ENCODE assay signal across 21 mouse cellular contexts in genomic region chr2:24899292-24899691, GRCm38 (mm10). TPM values are rescaled to one million over a fixed set of nuclear protein-coding genes. Genes with fewer than 3 reads are reported as not detected.
DNase-seq lines count a peak whose midpoint lies in the region; ATAC-seq and TF ChIP-seq lines count a peak whose summit lies in the region.
"Had no signal": no experiment of that assay in that cellular context is flagged by ENCODE, and none has a peak within 500 bp of the region (broad histone marks: within the 10 kb centered on the region; RNA-seq: fewer than 3 reads in every experiment).

No protein-coding gene starts in this region.

- POLR2A ChIA-PET in Patski (lab: Charles Lee) = no interaction called here

- CTCF ChIA-PET in Patski (lab: Charles Lee) = interaction anchor here (1.0 to 1.8 kb wide), 2 partner anchors 18 to 26 kb away, joined by 4 to 7 read pairs; no protein-coding TSS in a partner anchor

- in situ Hi-C loops in Patski (cut with MboI; ENCODE audit: low pct_unique_long_range_greater_than_20kb) = no loop called here

- TF ChIP-seq CTCF in Patski (IDR thresholded peaks at IDR 0.05) = no peak

- no peaks in the 10 kb centered on the region for H3K27me3 ChIP-seq in Patski
- H3K27me3 ChIP-seq: embryonic facial prominence, embryonic 13.5 days; embryonic facial prominence, embryonic 15.5 days; forebrain, embryonic 13.5 days; forebrain, embryonic 15.5 days had no signal

- DNase-seq in heart, adult 11 months = peak; percentile 53
- DNase-seq in heart, postnatal 14 days = no peak
- DNase-seq in 3T3-L1 (ENCODE audit: low read depth, low spot score) = peak; percentile 51
- DNase-seq in Patski (ENCODE audit: low read depth, low spot score) = no peak
- no peak for DNase-seq in lung, postnatal 10 days
- DNase-seq in kidney, adult 9 months = no peak
- DNase-seq: adrenal gland, adult 2 months; adrenal gland, postnatal 10 days; adrenal gland, postnatal 25 days; cerebellum, adult 11 months; cerebellum, adult 18-20 months; cerebellum, adult 8-10 months; cerebellum, adult 9-11 months; cerebellum, postnatal 14 days; cerebellum, postnatal 36 days; embryo, embryonic 11 days; forebrain, postnatal 0 days had no signal

- peak; percentile 78 for ATAC-seq in Patski
- ATAC-seq: forebrain, embryonic 13.5 days; forebrain, embryonic 15.5 days; forebrain, postnatal 0 days had no signal

- intact Hi-C loops in heart, postnatal 14 days (cut with DNase I) = no loop called here

RNA-seq across cellular contexts. Expression of gene Ehmt1, which starts 20.1 kb away (rescaled TPM):
- 10 to 100 TPM; 47.5 to 48.5 TPM for total RNA-seq in heart, postnatal 14 days (2021)
- polyA plus RNA-seq in Patski (2021) = 43.4 TPM

RNA-seq across cellular contexts. Expression of gene Arrdc1, which starts 35.8 kb away (rescaled TPM):
- total RNA-seq in heart, postnatal 14 days (2021) = 10 to 100 TPM; 10.0 to 10.2 TPM
- 36.4 TPM for polyA plus RNA-seq in Patski (2021)

RNA-seq across cellular contexts. Expression of gene Zmynd19, which starts 50.3 kb away (rescaled TPM):
- 10 to 100 TPM; 14.1 to 18.3 TPM for total RNA-seq in heart, postnatal 14 days (2021)
- polyA plus RNA-seq in Patski (2021) = 31.1 TPM

Comparison
In these comparisons a context has a peak if more than half of its experiments do, and no peak if none do; other contexts are left out.
1. DNase-seq: peak in heart, adult 11 months (single experiment) and 3T3-L1 (single experiment); none in heart, postnatal 14 days (0 of 2), Patski (single experiment), lung, postnatal 10 days (single experiment) and kidney, adult 9 months (single experiment).